Mouse (Mus musculus): ENCODE measurements around the gene Stk16. TPM values are rescaled to one million over a fixed set of nuclear protein-coding genes. Genes with fewer than 3 reads are reported as not detected.

The Stk16 gene
- polyA plus RNA-seq (2016; fragmentation: Nextera tagmentation; extraction: Ambion mirVana): 78.0 and 83.1 TPM in 2 replicates

DNA sequence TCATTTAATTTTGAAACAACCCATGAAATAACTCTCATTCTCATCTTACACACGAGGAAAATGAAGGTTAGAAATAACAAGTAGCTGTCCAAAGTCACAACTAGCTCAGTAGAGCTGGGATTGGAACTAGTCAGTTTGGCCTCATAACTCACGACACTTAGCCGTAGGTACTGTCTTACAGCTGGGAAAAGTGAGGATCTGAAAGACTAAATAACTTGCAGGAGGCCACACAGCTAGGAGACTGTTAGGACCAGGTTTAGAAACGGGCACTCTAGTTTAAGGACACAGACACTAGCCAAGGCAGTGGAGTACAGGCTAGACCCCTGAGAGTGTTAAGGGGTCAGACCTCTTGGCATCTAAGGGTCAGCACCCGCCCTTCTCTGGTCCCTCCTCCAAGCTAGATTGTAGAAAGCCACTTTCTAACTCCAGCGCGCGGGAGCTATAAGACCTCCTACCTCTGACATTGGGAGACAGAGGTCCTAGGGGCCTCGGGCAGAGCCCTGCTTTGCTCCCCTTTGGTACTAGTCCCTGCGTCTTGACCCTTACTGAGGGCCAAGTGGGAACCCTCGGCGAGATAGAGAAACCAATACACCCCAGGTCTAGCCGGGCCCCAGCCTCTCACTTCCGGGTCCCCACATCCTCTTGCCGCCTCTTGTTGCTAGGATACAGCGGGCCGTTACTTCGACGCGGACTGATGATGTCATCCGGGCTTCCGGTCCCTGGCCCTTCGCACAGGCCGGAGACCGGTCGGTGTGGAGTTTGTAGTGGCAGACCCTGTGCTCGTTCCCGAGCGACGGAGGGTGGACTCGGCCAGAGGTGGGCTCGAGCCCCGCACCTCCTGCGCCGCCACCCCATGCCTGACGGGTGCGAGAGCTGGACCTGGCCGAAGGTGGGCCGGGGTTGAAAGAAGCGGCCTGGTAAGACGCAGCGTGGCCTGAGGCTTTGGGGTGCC, at the start of gene Stk16, which contains the start of gene Glb1l:
Gene Stk16, plus strand, starts transcription at position 703 of the 952 bp plus-strand sequence.
Gene Glb1l, minus strand, starts transcription at position 678 of the 952 bp plus-strand sequence.
- peak within 1 kb of the TSS; percentile 92 for H3K4me2 ChIP-seq
- H3K9ac ChIP-seq: peak within 1 kb of the TSS; percentile 94
- peaks cover 36% of the 10 kb centered on the region for H3K36me3 ChIP-seq
- H3K27ac ChIP-seq (ENCODE audit: poor library complexity, severe bottlenecking): peak within 1 kb of the TSS; percentile 4; the same call in 1 of the 2 replicates
- H3K27me3 ChIP-seq (replicated peaks): peaks cover 16% of the 10 kb centered on the region
- no peaks in the 10 kb centered on the region for H3K9me3 ChIP-seq (replicated peaks)
- 6% methylated on average over 42 of the region's 42 CpGs for WGBS
- H3K4me1 ChIP-seq (replicated peaks): peaks cover 30% of the 10 kb centered on the region
- ATAC-seq (ENCODE audit: insufficient number of reproducible peaks, low FRiP score): peak; percentile 94
- H3K4me3 ChIP-seq: peak within 1 kb of the TSS; percentile 83

DNA sequence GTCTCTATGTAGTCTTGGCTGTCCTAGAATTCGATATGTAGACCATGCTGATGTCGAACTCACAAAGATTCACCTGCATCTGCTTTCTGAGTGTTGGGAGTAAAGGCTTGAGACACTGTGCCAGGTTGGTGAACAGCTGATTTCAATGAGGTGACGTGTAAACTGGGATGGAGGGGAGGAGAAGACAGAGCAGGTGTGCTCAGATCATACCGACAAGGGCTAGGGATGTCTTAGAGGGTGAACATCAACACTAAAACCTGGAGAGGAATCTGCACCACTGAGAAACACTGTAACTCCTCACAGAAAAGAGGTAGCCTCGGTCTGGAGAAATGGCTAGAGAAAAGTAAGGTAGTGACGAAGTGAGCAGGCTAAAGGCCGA, 42.6 kb upstream of the Stk16 start:
- peak overlapping the region; percentile 72; the same call in 1 of the 2 replicates for H3K9ac ChIP-seq
- H3K4me3 ChIP-seq: peak overlapping the region; percentile 66
- H3K4me1 ChIP-seq (replicated peaks): peaks cover 9% of the 10 kb centered on the region; the same call in 1 of the 2 replicates
- H3K27ac ChIP-seq (ENCODE audit: poor library complexity, severe bottlenecking): peak overlapping the region; percentile 15; the same call in 1 of the 2 replicates
- 9% methylated on average over 7 of the region's 7 CpGs for WGBS
- peaks cover 34% of the 10 kb centered on the region for H3K36me3 ChIP-seq
- no peaks in the 10 kb centered on the region for H3K27me3 ChIP-seq (replicated peaks)
- H3K4me2 ChIP-seq: peak overlapping the region; percentile 72
- no peaks in the 10 kb centered on the region for H3K9me3 ChIP-seq (replicated peaks)
- peak; percentile 18 for ATAC-seq (ENCODE audit: insufficient number of reproducible peaks, low FRiP score)

DNA sequence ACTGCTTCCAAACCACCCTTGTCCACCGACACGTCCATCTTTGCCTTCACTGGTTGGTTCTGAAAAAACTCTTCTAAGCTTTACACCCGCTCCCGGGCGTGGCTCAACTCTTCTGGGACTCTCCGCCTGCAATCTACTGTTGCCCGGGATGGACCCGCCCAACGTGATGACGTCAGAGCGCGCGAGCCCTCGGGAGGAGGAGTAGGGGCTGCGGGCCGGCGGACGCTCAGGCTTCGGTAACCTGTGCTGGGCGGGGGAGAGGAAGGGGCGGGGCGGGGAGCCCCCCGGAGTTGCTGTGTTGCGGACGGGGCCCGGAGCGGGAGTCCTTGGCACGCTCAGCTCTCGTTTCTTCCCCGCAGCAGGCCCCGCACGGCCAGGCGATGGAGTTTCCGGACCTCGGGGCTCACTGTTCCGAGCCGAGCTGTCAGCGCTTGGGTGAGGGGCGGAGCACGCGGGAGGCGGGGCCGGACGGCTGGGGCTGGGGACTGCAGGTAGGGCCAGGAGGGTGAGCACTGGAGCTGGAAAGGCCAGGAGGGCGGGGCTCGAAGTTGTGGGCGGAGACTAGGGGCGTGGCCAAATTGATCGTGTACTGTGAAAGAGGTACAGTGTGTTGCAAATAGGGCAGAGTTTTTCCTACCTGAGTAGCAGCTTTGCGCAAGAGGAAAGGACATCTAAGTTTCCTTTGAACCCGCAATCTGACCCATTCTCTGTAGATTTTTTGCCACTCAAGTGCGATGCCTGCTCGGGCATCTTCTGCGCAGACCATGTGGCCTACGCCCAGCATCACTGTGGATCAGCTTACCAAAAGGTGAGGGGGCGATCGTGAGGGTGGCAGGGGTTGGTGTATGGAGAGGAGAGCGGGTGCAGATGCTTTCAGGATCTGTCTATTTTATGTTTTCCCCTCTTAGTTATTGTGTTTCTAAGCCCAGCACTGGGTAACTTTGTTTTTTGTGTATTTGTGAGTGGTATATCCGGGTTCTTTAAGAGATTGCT, 41.9 kb upstream of the Stk16 start, which contains the start of gene Zfand2b:
Gene Zfand2b, plus strand, starts transcription at position 175 of the 993 bp plus-strand sequence.
- peak within 1 kb of the TSS; percentile 72 for H3K4me2 ChIP-seq
- peak within 1 kb of the TSS; percentile 72 for H3K9ac ChIP-seq
- no peaks in the 10 kb centered on the region for H3K27me3 ChIP-seq (replicated peaks)
- peak within 1 kb of the TSS; percentile 77 for H3K27ac ChIP-seq (ENCODE audit: poor library complexity, severe bottlenecking)
- no peaks in the 10 kb centered on the region for H3K9me3 ChIP-seq (replicated peaks)
- peak; percentile 100 for ATAC-seq (ENCODE audit: insufficient number of reproducible peaks, low FRiP score)
- 1% methylated on average over 59 of the region's 59 CpGs for WGBS
- H3K4me3 ChIP-seq: peak within 1 kb of the TSS; percentile 66
- H3K36me3 ChIP-seq: peaks cover 41% of the 10 kb centered on the region
- H3K4me1 ChIP-seq (replicated peaks): peaks cover 9% of the 10 kb centered on the region; the same call in 1 of the 2 replicates

DNA sequence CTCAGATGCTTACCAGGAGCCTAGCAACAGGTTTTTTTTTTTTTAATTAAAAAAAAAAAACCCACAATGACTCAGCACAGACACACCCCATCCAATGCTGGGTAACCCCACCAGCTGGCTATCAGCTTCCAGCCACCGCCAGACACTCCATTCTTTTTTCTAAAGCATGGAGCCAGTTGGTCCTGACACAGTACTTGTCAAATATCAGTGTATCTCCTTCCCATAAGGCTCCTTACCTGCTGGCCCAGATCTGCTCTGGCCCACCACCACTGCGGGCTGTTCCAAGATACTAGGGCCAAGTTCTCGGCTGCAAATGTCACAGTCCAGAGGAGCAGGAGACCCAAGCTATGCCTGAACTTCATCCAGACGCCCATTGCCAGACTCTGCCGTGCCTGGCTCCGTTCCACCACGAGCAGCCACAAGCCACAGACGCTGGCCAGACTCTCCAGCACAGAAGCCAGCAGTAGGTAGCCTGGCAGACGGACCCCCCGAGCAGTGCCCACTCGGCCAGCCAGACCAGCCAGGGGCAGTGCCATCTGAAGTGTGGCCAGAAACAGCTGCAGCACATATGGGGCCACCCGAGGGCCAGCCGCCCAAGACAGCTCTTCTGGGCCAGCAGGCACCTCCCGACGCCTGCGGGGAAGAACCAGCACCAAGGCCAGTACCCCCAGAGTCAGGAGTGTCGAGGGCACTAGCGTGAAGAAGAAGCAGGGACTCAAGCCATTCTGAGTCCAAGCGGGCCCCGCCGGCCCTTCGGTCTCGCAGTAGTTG, 31.1 kb upstream of the Stk16 start:
- Histone ChIP-seq H3K36me3 (peaks cover 63% of the 10 kb centered on the region), H3K4me3 (peak overlapping the region; percentile 71), H3K27ac (ENCODE audit: poor library complexity, severe bottlenecking) (peak overlapping the region; percentile 64), H3K4me1 (replicated peaks) (peaks cover 13% of the 10 kb centered on the region), H3K4me2 (peak overlapping the region; percentile 99), H3K9me3 (replicated peaks) (no peaks in the 10 kb centered on the region), H3K9ac (peak overlapping the region; percentile 83), H3K27me3 (replicated peaks) (no peaks in the 10 kb centered on the region)
- WGBS: 9% methylated on average over 23 of the region's 23 CpGs
- ATAC-seq (ENCODE audit: insufficient number of reproducible peaks, low FRiP score): peak; percentile 65

DNA sequence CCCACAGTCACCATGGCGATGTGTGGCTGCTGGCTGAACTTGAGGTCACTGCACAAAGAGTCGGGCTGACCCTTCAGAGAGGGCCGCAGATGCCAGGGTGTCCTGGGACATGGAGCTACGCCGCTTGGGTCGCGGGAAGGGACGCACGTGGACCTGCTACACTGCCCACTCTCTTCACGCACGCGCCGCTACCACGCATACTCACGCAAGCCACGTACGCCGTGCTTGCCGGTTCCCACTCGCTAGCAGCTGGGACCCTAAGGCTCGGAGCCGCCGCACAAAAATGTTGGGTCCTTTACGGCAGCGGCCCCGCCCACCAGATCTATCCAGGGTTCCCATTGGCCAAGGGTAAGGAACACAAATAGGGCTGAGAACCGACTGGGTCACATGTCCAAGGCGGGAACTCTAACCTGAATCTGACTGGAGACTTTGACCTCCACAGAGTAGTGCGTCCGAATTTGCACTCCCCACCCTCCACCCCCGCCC, 30.5 kb upstream of the Stk16 start, which contains the start of gene Abcb6:
Gene Abcb6, minus strand, starts transcription at position 288 of the 486 bp plus-strand sequence.
- Histone ChIP-seq H3K9me3 (replicated peaks) (no peaks in the 10 kb centered on the region), H3K4me1 (replicated peaks) (peaks cover 13% of the 10 kb centered on the region), H3K27me3 (replicated peaks) (no peaks in the 10 kb centered on the region), H3K9ac (peak within 1 kb of the TSS; percentile 83), H3K27ac (ENCODE audit: poor library complexity, severe bottlenecking) (peak within 1 kb of the TSS; percentile 64), H3K4me3 (peak within 1 kb of the TSS; percentile 71), H3K36me3 (peaks cover 65% of the 10 kb centered on the region), H3K4me2 (peak within 1 kb of the TSS; percentile 99)
- ATAC-seq (ENCODE audit: insufficient number of reproducible peaks, low FRiP score): peak; percentile 90
- 0% methylated on average over 31 of the region's 31 CpGs for WGBS

DNA sequence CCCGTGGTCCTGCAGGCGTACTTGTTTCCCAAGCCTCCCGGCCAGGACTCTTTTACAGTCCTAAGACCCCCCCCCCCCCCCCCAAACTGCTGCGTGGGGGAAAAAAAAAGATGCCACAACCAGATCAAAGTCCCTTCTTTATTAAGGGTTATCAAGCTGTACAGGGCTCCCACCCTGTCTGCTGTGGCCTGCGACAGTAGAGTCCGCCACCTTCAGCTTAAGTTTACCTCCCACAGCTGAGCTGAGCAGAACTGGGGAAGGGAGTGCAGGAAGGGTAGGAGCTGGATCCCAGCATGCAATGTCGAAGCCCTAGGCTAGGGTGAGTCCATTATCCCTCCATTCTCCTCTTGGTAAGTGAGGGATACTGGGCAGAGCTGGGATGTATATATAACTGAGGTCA, 29.9 kb upstream of the Stk16 start:
- peak overlapping the region; percentile 71 for H3K4me3 ChIP-seq
- H3K36me3 ChIP-seq: peaks cover 65% of the 10 kb centered on the region
- H3K27ac ChIP-seq (ENCODE audit: poor library complexity, severe bottlenecking): no peak overlapping the region
- H3K9me3 ChIP-seq (replicated peaks): no peaks in the 10 kb centered on the region
- 36% methylated on average over 7 of the region's 7 CpGs for WGBS
- H3K4me2 ChIP-seq: peak overlapping the region; percentile 99
- H3K27me3 ChIP-seq (replicated peaks): no peaks in the 10 kb centered on the region
- no peak for ATAC-seq (ENCODE audit: insufficient number of reproducible peaks, low FRiP score)
- H3K4me1 ChIP-seq (replicated peaks): peaks cover 13% of the 10 kb centered on the region
- no peak overlapping the region for H3K9ac ChIP-seq

DNA sequence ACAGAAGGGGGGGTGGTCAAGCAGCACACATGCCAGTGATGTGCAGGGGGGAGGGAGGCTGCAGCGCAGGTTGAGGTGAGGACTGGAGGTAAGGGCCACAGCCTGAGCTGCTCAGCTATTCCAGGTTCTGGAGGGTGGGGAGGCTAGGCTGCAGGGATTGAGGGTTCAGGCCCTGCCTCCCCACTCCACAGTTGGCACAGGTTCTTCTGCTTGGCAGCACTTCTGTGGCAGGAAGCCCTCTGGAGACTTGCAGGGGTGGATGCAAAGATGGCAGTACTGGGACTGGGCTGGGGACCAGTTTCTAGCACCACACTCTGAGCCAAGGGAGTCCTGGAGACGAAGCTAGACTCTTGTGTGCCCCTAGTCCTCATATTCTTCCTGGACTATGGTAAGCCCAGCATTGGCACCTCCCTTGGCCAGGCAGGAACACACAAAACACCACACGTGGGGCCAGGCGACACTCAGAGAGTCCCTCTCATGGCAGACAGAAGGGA, 29.2 kb upstream of the Stk16 start:
- no peaks in the 10 kb centered on the region for H3K9me3 ChIP-seq (replicated peaks)
- no peaks in the 10 kb centered on the region for H3K27me3 ChIP-seq (replicated peaks)
- H3K4me2 ChIP-seq: no peak overlapping the region
- H3K4me1 ChIP-seq (replicated peaks): peaks cover 13% of the 10 kb centered on the region
- no peak overlapping the region for H3K27ac ChIP-seq (ENCODE audit: poor library complexity, severe bottlenecking)
- peaks cover 65% of the 10 kb centered on the region for H3K36me3 ChIP-seq
- no peak overlapping the region for H3K9ac ChIP-seq
- ATAC-seq (ENCODE audit: insufficient number of reproducible peaks, low FRiP score): no peak
- no peak overlapping the region for H3K4me3 ChIP-seq
- 88% methylated on average over 4 of the region's 4 CpGs for WGBS

DNA sequence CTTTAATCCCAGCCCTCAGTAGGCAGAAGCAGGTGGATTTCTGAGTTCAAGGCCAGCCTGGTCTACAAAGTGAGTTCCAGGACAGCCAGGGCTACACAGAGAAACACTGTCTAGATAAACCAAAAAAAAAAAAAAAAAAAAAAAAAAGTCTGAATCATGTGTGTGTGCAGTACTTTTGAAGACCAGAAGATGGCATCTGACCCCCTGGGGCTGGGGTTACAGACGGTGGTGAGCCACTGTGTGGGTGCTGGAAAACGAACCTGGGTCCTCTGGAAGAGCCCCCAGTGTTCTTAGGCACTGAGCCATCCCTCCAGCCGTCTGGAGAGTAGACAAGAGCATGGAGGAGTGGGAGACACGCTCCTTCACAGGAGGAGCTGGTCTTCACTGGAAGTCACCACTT, 28.5 kb upstream of the Stk16 start:
- no peaks in the 10 kb centered on the region for H3K9me3 ChIP-seq (replicated peaks)
- H3K4me3 ChIP-seq: no peak overlapping the region
- H3K27me3 ChIP-seq (replicated peaks): no peaks in the 10 kb centered on the region
- H3K4me1 ChIP-seq (replicated peaks): peaks cover 13% of the 10 kb centered on the region
- no peak overlapping the region for H3K27ac ChIP-seq (ENCODE audit: poor library complexity, severe bottlenecking)
- ATAC-seq (ENCODE audit: insufficient number of reproducible peaks, low FRiP score): no peak
- H3K36me3 ChIP-seq: peaks cover 67% of the 10 kb centered on the region
- no peak overlapping the region for H3K9ac ChIP-seq
- whole genome bisulfite sequencing: 73% methylated on average over 4 of the region's 4 CpGs
- H3K4me2 ChIP-seq: no peak overlapping the region

DNA sequence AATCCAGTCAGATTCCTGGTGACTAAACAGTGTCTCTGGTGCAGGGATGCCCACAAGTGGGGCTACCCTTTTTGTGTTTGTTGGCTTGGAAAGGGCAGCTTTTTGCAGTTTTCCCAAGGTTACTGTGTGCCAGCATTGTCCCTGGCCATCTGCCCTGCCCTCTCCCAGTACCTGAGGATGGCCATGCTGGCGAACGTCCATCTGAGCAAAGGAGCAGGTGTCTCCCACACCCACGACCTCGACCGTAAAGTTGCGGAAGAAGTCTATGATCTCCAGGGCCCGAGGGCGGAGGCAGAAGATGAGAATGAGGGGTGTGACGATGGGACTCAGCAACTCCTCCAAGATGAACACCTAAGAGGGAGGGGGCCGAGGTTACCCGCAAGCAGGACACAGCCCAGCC, 25.1 kb upstream of the Stk16 start:
- no peak for ATAC-seq (ENCODE audit: insufficient number of reproducible peaks, low FRiP score)
- Histone ChIP-seq H3K4me2 (no peak overlapping the region), H3K9me3 (replicated peaks) (no peaks in the 10 kb centered on the region), H3K4me1 (replicated peaks) (peaks cover 8% of the 10 kb centered on the region), H3K4me3 (no peak overlapping the region), H3K9ac (no peak overlapping the region), H3K27ac (ENCODE audit: poor library complexity, severe bottlenecking) (no peak overlapping the region), H3K36me3 (peaks cover 74% of the 10 kb centered on the region), H3K27me3 (replicated peaks) (no peaks in the 10 kb centered on the region)
- WGBS: 88% methylated on average over 11 of the region's 11 CpGs

DNA sequence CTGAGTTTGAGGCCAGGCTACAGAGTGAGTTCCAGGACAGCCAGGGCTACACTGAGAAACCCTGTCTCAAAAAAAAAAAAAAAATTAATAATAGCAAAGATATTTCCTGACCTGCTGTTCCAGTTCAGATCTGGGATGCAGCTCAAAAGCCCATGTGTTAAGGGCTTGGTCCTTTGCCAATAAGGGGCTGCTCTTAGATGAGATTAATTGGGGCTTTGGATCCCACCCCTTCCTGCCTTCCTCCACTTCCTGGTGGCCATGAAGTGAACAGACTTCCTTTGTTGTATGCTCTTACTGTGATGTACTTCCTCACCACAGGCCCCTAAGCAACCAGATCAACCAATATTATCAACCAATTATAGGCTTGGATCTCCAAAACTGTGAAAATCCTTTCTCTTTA, 23.5 kb upstream of the Stk16 start:
- Histone ChIP-seq H3K36me3 (peaks cover 62% of the 10 kb centered on the region), H3K27ac (ENCODE audit: poor library complexity, severe bottlenecking) (no peak overlapping the region), H3K4me3 (no peak overlapping the region), H3K9me3 (replicated peaks) (no peaks in the 10 kb centered on the region), H3K4me1 (replicated peaks) (peaks cover 13% of the 10 kb centered on the region), H3K27me3 (replicated peaks) (no peaks in the 10 kb centered on the region), H3K4me2 (no peak overlapping the region), H3K9ac (no peak overlapping the region)
- no peak for ATAC-seq (ENCODE audit: insufficient number of reproducible peaks, low FRiP score)
